Mouse (Mus musculus) liver, adult 2 months (tissue): Measurements from ENCODE around the gene Dhx8. TPM values are rescaled to one million over a fixed set of nuclear protein-coding genes. Genes with fewer than 3 reads are reported as not detected.

Source experiments
- DNase-seq: peaks from one replicate; pipeline ENCODE4 v3.0.0-alpha.2; 2011; ENCODE audit warnings: low read depth, low spot score; ENCODE audit errors: extremely low read depth
- H3K27ac ChIP-seq: fragments of 200-500 bp; replicated peaks from 2 replicates; pipeline ENCODE4 v1.5.1; 2012; ENCODE audit warnings: low read depth, mild to moderate bottlenecking, control low read depth, inconsistent platforms, low read length; ENCODE audit not compliant: insufficient read depth
- H3K27me3 ChIP-seq: fragments of 200-500 bp; 2 replicates; pipeline ENCODE4 v1.6.1; 2012; ENCODE audit warnings: mild to moderate bottlenecking, moderate library complexity, low read length, inconsistent platforms; ENCODE audit not compliant: control insufficient read depth, insufficient read depth
- H3K36me3 ChIP-seq: fragments of 200-500 bp; 2 replicates; pipeline ENCODE4 v1.6.1; 2012; ENCODE audit warnings: low read length, inconsistent platforms; ENCODE audit not compliant: control insufficient read depth, insufficient read depth
- H3K4me1 ChIP-seq: fragments of 200-500 bp; 2 replicates; pipeline ENCODE4 v1.6.1; 2011; ENCODE audit warnings: low read length; ENCODE audit not compliant: control insufficient read depth, insufficient read depth
- H3K4me3 ChIP-seq: fragments of 200-500 bp; 2 replicates; pipeline ENCODE4 v1.5.1; 2011; ENCODE audit warnings: low read depth, mild to moderate bottlenecking, control low read depth, low read length, moderate library complexity; ENCODE audit not compliant: insufficient read depth
- H3K79me2 ChIP-seq: fragments of 200-500 bp; 2 replicates; pipeline ENCODE4 v1.6.1; 2012; ENCODE audit warnings: inconsistent platforms, mild to moderate bottlenecking, low read length, moderate library complexity; ENCODE audit not compliant: control insufficient read depth, insufficient read depth
- H3K9ac ChIP-seq: fragments of 200-500 bp; 2 replicates; pipeline ENCODE4 v1.6.1; 2012; ENCODE audit warnings: low read depth, mild to moderate bottlenecking, control low read depth, inconsistent platforms, low read length
- CTCF ChIP-seq: fragments of 200-500 bp; IDR thresholded peaks from 2 replicates; pipeline ENCODE4 v1.5.1; 2011; ENCODE audit warnings: low read depth, low read length, control low read depth
- POLR2A ChIP-seq: fragments of 200-500 bp; IDR thresholded peaks from 2 replicates; pipeline ENCODE4 v1.6.1; 2011; ENCODE audit warnings: low read length, control low read depth; ENCODE audit not compliant: insufficient read depth; ENCODE audit errors: extremely low read depth
- WGBS: fragments of 180-500 bp; shearing (Covaris S2); methylation state at CpG from one replicate; pipeline ENCODE4 v1.1.7; 2018; 5-methylcytosine and 5-hydroxymethylcytosine counted together
- polyA plus RNA-seq: library from polyadenylated mRNA; depleted of rRNA; stranded (reverse); fragments of >200 nt; gene quantifications from 2 replicates; pipeline ENCODE4 v1.2.3, GENCODE M21; 2012
- total RNA-seq: library from RNA; depleted of rRNA; stranded (reverse); fragments of >200 nt; gene quantifications from 2 replicates; pipeline ENCODE4 v1.2.3, GENCODE M21; 2014

Gene Dhx8
- total and polyA plus RNA-seq, 2 experiments: 5.5 to 7.7 TPM

DNA sequence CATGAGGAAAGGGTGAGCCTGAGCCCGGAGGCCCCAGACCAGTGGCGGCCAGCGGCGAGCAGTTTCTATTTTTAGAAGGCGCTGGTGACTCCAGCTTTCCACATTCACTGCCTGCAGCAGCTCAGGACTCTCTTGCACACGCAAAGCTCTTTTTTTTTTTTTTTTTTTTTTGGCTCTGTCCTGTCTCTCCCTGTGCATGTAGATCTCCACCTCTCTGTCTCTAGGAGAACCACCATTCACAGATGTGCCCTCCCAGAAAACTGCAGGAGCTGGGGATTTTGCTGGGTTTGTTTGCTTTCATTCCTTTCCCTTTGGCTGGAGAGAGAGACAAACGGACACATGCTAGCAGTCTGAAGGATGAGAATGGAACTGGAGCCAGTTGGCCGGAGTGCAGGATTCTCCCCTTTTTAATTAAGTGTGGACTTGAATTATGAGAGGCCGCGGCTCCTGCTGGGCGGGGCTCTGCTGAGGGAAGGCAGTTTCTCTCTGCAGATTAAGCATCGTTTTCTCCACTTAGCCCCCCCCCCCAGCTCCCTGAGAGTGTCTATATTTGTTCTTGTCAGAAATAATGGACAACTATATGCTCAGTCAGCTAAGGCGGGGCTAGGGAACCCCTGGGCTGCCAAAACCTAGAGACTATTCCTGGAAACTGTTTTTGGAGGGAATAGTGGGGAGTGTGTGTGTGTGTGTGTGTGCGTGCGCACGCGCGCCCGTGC lies 58.2 kb downstream of the Dhx8 start:
- WGBS: 42% methylated on average over 19 of the region's 19 CpGs
- H3K27me3 ChIP-seq: no peaks in the 10 kb centered on the region
- H3K79me2 ChIP-seq: no peaks in the 10 kb centered on the region
- H3K9ac ChIP-seq: no peak overlapping the region
- DNase-seq: no peak
- no peak overlapping the region for H3K4me3 ChIP-seq
- no peak overlapping the region for H3K27ac ChIP-seq
- no peaks in the 10 kb centered on the region for H3K4me1 ChIP-seq
- no peaks in the 10 kb centered on the region for H3K36me3 ChIP-seq
- TF ChIP-seq CTCF: no peak
- TF ChIP-seq POLR2A: no peak

DNA sequence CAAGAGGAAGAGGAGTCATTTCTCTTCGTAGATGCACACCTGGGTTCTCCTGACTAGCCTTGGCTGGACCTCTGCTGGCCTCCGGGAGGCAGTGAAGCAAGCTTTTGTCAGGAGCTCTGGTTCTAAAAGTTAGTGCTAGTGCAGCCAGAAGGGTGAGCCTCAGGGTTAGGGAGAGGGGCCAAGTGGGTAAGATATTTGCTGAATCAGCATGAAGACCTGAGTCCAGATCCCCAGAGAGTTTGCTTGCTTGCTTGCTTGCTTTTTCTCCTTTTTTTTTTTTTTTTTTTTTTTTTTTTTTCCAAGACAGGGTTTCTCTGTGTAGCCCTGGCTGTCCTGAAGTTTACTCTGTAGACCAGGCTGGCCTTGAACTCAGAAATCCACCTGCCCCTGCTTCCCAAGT lies 64.6 kb downstream of the Dhx8 start:
- no peak overlapping the region for H3K27ac ChIP-seq
- no peaks in the 10 kb centered on the region for H3K36me3 ChIP-seq
- H3K4me1 ChIP-seq: no peaks in the 10 kb centered on the region
- H3K4me3 ChIP-seq: no peak overlapping the region
- 69% methylated on average over 2 of the region's 2 CpGs for WGBS
- H3K9ac ChIP-seq: no peak overlapping the region
- H3K79me2 ChIP-seq: no peaks in the 10 kb centered on the region
- H3K27me3 ChIP-seq: no peaks in the 10 kb centered on the region
- TF ChIP-seq CTCF (no peak), POLR2A (no peak)
- no peak for DNase-seq

DNA sequence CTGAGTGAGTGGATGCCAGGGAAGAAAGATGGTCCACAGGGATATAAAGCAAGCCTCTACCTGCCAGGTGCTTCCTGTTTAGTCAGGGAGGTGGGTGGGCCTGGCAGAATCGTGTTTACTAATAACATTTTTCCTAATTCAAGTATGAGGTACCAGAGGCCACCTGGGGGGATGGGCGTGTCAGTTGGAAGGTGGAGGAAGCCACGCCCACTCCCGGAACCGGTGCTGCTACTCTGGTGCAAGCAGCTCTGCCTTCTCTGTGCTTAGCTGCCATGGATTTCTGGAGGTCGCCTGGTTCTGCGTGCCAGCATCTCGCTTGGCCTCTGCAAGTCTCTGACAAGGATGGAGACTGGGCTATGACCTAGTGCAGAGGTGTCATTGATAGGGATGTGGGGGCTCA lies 65.4 kb downstream of the Dhx8 start:
- H3K4me3 ChIP-seq: no peak overlapping the region
- H3K27ac ChIP-seq: no peak overlapping the region
- no peaks in the 10 kb centered on the region for H3K27me3 ChIP-seq
- 53% methylated on average over 8 of the region's 8 CpGs for WGBS
- TF ChIP-seq CTCF (no peak), POLR2A (no peak)
- no peak for DNase-seq
- no peaks in the 10 kb centered on the region for H3K79me2 ChIP-seq
- no peaks in the 10 kb centered on the region for H3K36me3 ChIP-seq
- H3K9ac ChIP-seq: no peak overlapping the region
- no peaks in the 10 kb centered on the region for H3K4me1 ChIP-seq

DNA sequence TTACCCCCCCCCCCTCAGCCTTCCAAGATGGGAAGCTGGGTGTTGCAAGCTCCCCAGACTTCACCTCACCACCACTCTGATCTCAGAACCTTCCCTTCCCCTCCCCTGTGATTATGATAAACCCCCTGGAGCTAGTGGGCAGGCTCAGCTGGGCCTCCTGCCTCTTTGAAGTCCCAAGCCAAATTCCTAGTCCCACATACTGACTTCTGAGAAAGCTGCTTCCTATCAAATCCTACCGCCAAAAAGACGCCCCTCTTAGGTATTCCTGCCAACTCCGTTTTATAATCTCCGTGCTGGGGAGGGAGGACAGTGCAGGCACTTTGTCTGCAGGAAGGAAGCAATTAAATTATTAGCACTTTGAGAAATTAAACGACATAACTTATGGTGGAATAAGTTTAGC lies 68.7 kb downstream of the Dhx8 start:
- H3K27me3 ChIP-seq: no peaks in the 10 kb centered on the region
- H3K4me3 ChIP-seq: no peak overlapping the region
- 38% methylated on average over 5 of the region's 5 CpGs for WGBS
- no peaks in the 10 kb centered on the region for H3K79me2 ChIP-seq
- DNase-seq: no peak
- no peak overlapping the region for H3K27ac ChIP-seq
- TF ChIP-seq CTCF: no peak
- TF ChIP-seq POLR2A: no peak
- no peaks in the 10 kb centered on the region for H3K4me1 ChIP-seq
- H3K36me3 ChIP-seq: no peaks in the 10 kb centered on the region
- H3K9ac ChIP-seq: no peak overlapping the region

DNA sequence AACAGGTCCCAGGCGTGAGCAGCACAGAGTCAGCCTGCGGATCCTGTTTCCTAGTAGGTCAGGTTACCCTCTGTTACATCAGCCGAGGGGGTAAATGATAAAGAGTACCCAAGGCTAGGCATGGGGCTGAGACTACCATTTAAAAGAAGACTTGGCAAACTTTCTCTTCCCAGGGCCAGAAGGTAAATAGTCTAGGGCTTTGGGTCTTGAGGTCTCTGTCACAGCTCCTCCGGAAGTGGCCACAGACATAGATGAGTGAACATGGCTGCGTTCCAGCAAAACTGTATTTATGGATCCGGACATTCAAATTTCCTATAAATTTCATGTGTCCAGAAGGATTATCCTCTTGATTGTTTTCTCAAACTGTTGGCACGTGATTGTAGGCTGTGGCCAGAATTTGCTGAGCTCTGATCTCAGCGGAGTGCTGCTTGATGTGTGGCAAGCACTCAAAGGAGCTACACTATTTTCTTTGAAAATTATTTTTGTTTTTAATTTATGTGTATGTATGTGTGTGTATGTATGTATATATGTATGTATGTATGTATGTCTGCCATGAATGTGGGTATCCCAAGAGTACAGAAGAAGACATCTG lies 72.5 kb downstream of the Dhx8 start:
- H3K4me3 ChIP-seq: no peak overlapping the region
- no peaks in the 10 kb centered on the region for H3K36me3 ChIP-seq
- H3K9ac ChIP-seq: no peak overlapping the region
- H3K79me2 ChIP-seq: no peaks in the 10 kb centered on the region
- 80% methylated on average over 8 of the region's 8 CpGs for WGBS
- no peak overlapping the region for H3K27ac ChIP-seq
- TF ChIP-seq CTCF (no peak), POLR2A (no peak)
- H3K4me1 ChIP-seq: no peaks in the 10 kb centered on the region
- no peaks in the 10 kb centered on the region for H3K27me3 ChIP-seq
- DNase-seq: no peak

DNA sequence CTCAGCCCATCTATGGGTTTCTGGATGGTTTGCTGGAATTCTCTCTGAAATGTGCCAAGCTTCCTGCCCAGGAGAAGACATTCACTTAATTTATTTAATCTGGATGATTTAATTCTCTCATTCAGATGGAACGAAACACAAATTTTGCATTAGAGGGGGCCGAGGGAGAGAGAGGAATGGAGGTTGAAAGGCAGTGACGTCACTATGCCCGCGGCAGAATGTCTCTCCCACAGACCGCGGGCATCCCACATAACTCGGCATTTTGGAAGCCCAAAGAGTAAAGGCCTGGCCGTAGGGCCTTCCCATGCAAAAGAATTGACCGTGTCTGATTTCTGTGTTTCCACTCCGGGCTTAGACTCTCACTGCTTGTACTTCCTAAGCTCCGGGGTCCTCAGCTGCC lies 74.0 kb downstream of the Dhx8 start:
- no peak overlapping the region for H3K27ac ChIP-seq
- no peaks in the 10 kb centered on the region for H3K36me3 ChIP-seq
- TF ChIP-seq POLR2A (no peak), CTCF (no peak)
- H3K27me3 ChIP-seq: no peaks in the 10 kb centered on the region
- no peaks in the 10 kb centered on the region for H3K4me1 ChIP-seq
- H3K79me2 ChIP-seq: no peaks in the 10 kb centered on the region
- 71% methylated on average over 12 of the region's 12 CpGs for whole genome bisulfite sequencing
- no peak overlapping the region for H3K9ac ChIP-seq
- H3K4me3 ChIP-seq: no peak overlapping the region
- DNase-seq: no peak
